Mouse (Mus musculus) kidney, adult 18-20 months (tissue): ENCODE data around the gene Msl1.

Source experiments
- DNase-seq: peaks from one replicate; pipeline ENCODE4 v3.0.0; 2021

The Msl1 gene

GRCm38 (mm10) chr11:98795015-98795713 is at the start of gene Msl1:
Gene Msl1 (plus strand): TSS chr11:98795516.
- peak; percentile 89 for DNase-seq

GRCm38 (mm10) chr11:98745932-98746853 is 49.1 kb upstream of the Msl1 start:
- peak; percentile 38 for DNase-seq

- DNase-seq: peak; percentile 81
Observed at GRCm38 (mm10) chr11:98746855-98747693, 48.2 kb upstream of the Msl1 start.

DNA sequence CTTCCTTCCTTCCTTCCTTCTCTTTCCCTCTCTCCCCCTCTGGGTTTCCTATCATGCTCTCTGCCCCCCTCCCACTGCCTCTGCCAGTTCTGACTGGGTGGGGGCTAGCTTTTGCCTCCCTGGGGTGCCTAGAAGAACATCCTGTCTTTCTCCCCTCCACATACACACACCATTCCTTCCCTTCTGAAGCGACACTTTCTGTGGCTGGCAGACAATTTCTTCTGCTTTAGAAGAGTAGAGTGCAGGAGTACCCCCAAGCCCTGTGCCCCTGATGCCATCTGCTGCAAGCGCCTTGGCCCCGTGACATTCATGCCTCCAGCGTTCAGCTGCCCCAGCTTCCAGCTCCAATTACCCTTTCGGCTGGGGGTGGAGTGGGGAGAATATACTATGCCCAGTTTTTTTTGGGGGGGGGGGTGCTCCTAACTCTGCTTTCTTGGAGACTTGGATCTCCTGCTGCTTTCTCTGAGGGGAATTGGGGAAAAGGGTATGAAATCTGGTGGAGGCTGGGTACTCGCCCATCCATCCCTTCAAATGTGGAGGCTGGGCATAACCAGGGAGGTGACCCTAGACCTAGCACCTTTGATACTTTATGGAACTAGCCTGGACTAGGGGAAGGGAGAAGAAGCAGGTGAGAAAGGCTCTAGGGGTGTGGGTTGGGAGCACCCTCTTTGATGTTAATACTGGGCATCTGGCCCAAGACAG is 47.4 kb upstream of the Msl1 start:
- no peak for DNase-seq

GRCm38 (mm10) chr11:98748506-98749416 is 46.6 kb upstream of the Msl1 start:
- DNase-seq: no peak

DNA sequence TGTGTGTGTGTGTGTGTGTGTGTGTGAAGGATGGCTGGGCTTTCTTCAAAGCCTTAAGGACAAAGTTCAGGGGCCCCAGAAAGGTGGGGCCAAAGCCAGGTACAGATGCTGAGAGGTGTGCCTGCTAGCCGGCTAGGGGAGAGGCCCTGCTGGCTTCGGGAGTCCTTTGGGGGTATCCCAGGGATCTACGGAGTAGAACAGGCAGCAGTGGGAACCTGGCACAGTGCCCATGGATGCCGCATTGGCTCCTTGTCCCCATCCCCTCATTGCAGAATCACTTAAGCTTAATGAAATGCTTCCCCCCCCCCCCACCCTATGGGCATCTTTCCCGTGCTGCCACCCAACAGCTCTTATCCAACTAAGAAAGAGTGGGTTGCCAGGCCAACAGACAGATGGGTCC is 45.6 kb upstream of the Msl1 start:
- DNase-seq: no peak

DNA sequence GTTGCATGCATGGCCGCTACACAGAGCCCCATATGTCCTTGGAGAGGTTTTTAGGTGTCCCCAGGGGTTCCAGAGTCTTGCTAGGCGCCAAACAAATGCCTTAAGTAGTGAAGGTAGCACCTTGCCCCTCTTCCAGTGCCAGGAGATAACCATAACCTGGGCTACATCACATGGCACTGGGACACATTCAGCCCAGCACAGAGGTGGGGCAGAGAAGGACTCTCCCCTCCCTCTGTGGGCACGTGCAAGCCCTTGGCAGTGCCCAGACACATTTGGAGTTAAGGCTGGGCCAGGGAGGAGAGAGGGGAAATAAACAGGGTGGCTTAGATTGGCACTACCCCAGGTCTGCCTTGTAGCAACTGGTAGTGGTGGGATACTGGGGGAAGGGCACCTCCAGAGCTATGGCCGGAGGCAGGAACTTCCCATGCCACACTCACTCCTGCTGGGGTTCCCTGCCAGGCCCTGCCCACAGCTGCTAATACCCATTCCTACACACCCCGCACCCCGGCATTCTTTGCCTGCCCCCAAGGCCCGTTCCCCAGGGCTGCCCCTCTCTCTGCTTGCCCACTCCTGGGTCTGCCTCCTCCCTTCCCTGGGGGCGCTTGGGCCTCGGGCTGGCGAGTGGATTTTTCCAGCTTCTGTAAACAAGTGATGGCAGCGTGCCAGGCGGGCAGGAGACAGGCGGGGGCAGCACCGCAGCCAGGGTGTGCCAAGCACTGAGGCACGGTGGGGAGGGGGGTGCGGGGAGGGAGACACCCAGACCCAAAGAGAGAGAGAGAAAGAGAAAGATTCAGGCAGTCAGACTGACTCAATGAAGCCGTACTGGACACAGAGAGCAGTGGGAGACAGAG is 44.7 kb upstream of the Msl1 start:
- peak; percentile 85 for DNase-seq

- peak; percentile 74 for DNase-seq
Observed at GRCm38 (mm10) chr11:98751221-98751782, 44.0 kb upstream of the Msl1 start.

DNA sequence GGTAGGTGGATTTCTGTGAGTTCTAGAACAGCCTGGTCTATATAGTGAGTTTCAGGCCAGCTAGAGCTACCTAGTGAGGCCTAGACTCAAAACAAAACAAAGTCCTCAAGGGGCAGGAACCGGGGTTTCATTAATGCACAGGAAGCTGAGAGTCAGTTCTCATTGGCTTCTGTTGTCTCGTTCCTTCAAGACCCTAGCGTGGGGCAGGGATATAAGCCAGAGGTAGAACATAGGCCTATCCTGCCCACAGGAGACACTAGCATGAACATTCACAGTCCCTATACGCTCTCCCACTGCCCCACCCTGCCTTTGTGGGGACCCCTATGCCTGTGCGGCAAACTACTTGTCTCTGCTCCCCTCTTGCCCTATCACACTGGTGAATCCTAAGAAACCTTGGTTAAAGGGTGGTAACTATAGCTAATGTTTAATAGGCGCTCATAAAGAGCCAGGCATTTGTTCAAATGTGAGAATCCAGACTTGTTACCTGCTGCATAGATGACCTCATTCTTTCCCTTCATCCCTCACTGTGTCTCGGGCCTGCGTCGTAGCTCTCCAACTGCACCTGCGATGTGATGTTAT is 42.7 kb upstream of the Msl1 start:
- peak; percentile 52 for DNase-seq

DNA sequence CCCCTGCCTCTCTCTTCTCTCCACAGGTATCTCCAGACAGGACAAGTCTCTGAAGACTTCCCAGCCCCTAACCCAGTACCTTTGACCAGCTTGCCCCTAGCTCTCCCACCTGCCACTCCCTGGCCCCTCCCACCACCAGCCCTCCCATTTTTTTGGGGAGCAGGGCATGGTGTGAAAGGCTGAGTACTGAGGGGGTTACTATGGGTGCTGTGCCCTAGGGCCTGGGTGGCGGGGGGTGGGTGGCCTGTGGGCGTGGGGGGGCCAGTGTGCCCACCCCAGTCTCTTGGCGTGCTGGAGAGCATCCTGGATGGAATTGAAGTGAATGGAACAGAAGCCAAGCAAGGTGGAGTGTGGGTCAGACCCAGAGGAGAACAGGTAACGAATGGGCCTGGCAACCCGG is 42.1 kb upstream of the Msl1 start:
- DNase-seq: no peak

- DNase-seq: peak; percentile 29
Observed at GRCm38 (mm10) chr11:98754151-98754620, 41.1 kb upstream of the Msl1 start.

GRCm38 (mm10) chr11:98754621-98755181 is 40.6 kb upstream of the Msl1 start:
- peak; percentile 72 for DNase-seq

DNA sequence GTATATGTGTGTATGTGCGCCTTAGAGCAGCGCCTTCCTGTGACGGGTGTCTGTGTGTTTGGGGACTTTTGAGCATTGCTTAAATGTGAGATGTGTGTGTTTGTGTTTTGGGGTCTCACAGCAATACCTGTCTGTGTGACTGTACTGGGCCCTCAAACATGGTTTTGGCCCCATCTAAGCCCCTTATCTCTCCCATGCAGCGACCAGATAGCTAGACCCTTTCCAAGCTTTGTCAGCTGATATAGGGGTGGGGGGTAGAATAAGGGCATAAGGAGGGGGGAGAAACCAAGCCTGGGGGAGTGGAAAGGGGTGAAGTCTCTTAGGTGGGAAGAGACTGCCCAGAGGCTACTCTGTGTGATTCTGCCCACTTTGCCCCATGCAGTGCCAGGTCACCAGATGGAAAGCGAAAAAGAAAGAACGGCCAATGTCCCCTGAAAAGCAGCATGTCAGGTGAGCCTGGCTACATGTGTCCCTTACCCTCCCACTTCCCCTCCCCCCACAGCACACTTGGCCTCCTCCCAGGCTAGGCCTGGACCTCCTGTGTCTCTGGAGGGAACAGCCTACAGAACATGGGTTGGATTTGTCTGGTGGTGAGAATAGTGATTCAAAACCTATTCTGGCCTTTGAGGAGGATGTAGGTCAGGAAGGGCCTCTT is 39.5 kb upstream of the Msl1 start:
- no peak for DNase-seq

DNA sequence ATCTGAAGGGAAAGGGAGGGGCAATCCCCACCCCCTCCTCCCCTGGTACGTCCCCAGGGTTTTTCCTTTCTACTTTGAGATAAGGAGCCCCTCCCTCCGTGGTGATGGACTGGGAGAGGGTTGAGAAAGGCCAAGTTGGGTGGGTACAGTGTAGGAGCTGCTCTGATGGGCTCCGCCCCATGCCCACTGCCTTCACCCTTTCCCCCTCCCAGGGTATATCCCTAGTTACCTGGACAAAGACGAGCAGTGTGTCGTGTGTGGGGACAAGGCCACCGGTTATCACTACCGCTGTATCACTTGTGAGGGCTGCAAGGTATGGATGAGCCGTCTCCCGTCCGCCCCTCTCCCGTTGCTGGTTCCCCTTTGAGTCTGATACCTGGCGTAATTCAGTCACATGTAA is 38.6 kb upstream of the Msl1 start:
- DNase-seq: no peak

- no peak for DNase-seq
Observed at GRCm38 (mm10) chr11:98761939-98762338, 33.4 kb upstream of the Msl1 start.

DNA sequence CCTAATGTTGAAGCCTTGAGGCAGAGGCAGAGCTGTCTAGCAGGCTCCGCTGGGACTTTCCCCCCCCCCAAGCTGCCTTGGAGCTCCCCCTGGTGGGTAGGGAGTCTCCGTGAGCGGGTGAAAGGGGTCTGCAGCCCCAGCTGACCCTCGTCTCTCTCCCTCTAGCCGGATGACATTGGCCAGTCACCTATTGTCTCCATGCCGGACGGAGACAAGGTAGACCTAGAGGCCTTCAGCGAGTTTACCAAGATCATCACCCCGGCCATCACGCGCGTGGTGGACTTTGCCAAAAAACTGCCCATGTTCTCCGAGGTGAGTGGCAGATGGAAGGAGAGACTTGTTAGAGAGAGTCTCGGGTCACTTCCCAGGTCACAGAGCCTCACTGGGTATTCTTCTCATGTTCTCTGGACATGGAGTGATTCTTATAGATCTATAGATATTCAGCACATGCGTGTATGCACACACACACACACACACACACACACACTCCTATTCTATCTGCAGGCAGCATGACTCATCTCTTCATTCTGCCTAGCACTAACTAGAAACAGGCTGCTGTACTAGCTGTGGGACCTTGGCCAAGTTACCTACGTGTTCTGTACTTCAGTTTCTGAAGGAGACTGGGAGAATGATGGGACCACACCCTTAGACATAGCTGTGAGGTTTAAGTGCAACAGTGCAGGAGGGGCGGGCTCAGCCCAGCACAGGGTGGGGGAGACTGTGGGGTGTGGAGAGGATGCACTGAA is 32.4 kb upstream of the Msl1 start:
- DNase-seq: peak; percentile 63

DNA sequence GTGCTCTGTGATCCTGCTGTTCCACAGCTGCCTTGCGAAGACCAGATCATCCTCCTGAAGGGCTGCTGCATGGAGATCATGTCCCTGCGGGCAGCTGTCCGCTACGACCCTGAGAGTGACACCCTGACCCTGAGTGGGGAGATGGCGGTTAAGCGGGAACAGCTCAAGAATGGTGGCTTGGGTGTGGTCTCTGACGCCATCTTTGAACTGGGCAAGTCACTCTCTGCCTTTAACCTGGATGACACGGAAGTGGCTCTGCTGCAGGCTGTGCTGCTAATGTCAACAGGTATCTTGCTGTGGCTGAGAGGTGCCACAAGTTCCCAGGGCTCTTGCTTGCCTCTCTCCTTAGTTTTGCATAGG is 31.8 kb upstream of the Msl1 start:
- no peak for DNase-seq

DNA sequence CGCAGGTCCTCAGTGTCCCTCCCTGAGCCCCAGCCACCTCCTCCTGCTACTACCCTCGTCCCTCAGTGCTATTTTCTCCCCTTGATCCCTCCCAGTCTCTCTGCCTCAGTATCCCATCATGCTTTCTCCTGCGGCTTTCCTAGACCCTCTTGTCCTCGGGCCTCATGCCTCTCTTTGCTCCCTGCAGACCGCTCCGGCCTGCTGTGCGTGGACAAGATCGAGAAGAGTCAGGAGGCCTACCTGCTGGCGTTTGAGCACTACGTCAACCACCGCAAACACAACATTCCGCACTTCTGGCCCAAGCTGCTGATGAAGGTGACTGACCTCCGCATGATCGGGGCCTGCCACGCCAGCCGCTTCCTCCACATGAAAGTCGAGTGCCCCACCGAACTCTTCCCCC is 31.2 kb upstream of the Msl1 start:
- DNase-seq: no peak
